Mouse (Mus musculus) testis, adult 10 weeks (tissue): Measurements from ENCODE around the gene Ttc7b. TPM values are rescaled to one million over a fixed set of nuclear protein-coding genes. Genes with fewer than 3 reads are reported as not detected.

ENCODE experiments used
- polyA plus RNA-seq: library from polyadenylated mRNA; stranded (reverse); fragments of 350-450 nt; fragmentation: Illumina TruSeq; extraction: RNeasy Lipid Tissue Mini Kit (QIAGEN cat#74804); gene quantifications from one replicate; pipeline ENCODE4 v1.2.3, GENCODE M21; 2014; ENCODE audit warnings: low read depth, low replicate concordance

Ttc7b gene
- polyA plus RNA-seq: 5.2 TPM

DNA sequence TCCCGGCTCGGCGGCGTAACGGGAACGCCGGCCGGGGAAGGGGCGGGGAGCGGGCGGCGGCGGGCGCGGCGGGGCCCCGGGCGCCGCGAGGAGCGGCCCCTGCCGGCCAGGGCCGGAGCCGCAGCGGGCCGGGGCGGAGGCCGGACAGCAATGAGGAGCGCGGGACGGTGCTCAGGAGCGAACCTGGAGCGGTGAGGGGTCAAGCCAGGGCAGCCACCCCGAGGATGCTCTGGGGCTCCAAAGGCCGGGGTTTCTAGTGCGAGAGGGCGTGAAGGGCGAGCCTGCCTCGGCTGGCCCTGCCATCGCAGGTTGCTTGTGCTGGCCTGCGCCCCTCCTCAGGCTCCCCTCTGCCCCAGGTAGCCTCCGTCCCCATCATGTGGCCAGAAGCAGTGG is at the start of gene Ttc7b:
Gene Ttc7b (minus strand): TSS at position 33 of the 393 bp plus-strand sequence.

Other genes with a start within 250 kb of the Ttc7b start
- gene Rps6ka5, start 206.2 kb upstream of the Ttc7b start, polyA plus RNA-seq: 21.3 TPM